Mouse (Mus musculus): ENCODE results near the gene Zfp423. TPM values are rescaled to one million over a fixed set of nuclear protein-coding genes. Genes with fewer than 3 reads are reported as not detected.

Gene Zfp423
- total and polyA plus RNA-seq, 3 experiments, result not detected

DNA sequence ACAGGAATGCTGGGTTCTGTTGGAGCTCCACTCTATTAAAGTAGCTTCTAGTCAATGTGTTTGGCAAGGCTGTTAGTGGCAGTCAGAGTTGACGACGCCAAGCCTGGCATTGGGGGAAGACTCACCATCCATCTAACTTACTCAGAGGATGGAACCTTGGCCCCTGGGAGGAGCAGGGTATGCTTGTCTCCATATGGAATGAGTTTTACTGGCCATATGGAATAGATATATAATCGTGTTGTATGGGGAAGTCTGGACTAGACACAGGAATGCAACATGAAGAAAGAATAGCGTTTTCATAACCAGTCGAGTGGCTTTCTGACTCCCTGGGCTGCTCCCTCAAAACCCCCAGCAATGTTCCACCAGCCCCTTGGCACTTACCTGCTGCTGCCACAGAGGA is 55.3 kb downstream of the Zfp423 start:
- no peak overlapping the region for H3K4me3 ChIP-seq (ENCODE audit: control insufficient read depth in 1 of 2, insufficient read depth in 1 of 2, low read depth in 2 of 2, low read length in 2 of 2)
- no peaks in the 10 kb centered on the region for H3K27me3 ChIP-seq (ENCODE audit: control insufficient read depth in 1 of 2, insufficient read depth in 2 of 2, low read length in 2 of 2)
- H3K4me1 ChIP-seq (ENCODE audit: control insufficient read depth in 1 of 2, insufficient read depth in 2 of 2, low read length in 2 of 2), result no peaks in the 10 kb centered on the region
- H3K9ac ChIP-seq (ENCODE audit: control insufficient read depth, low read depth, low read length, poor library complexity, severe bottlenecking), result no peak overlapping the region
- no peaks in the 10 kb centered on the region for H3K79me2 ChIP-seq (ENCODE audit: control insufficient read depth, insufficient read depth, low read length, poor library complexity)
- no peaks in the 10 kb centered on the region for H3K9me3 ChIP-seq (replicated peaks; ENCODE audit: insufficient read depth, low read length)
- no peak for DNase-seq (ENCODE audit: low read depth, low spot score)
- no peak for TF ChIP-seq KAT2A (conservative IDR thresholded peaks at IDR 0.05; ENCODE audit: low read depth, low read length)
- no peak for TF ChIP-seq TCF12 (IDR thresholded peaks at IDR 0.05; ENCODE audit: low read depth, low read length)
- no peak for TF ChIP-seq USF2 (IDR thresholded peaks at IDR 0.05; ENCODE audit: borderline replicate concordance in 1 of 2, insufficient read depth in 1 of 2, low read depth in 1 of 2, low read length in 2 of 2)
- no peak for TF ChIP-seq NRF1 (IDR thresholded peaks at IDR 0.05; ENCODE audit: insufficient read depth, low read depth, low read length, poor library complexity, severe bottlenecking)
- no peak for TF ChIP-seq ZKSCAN1 (IDR thresholded peaks at IDR 0.05; ENCODE audit: low read depth, low read length)
- TF ChIP-seq ZC3H11A (IDR thresholded peaks at IDR 0.05; ENCODE audit: low read depth, low read length), result no peak
- no peaks in the 10 kb centered on the region for H3K36me3 ChIP-seq (ENCODE audit: control insufficient read depth in 1 of 2, insufficient read depth in 2 of 2, low read length in 2 of 2)
- no peak overlapping the region for H3K27ac ChIP-seq (ENCODE audit: control insufficient read depth, low read depth, low read length)

DNA sequence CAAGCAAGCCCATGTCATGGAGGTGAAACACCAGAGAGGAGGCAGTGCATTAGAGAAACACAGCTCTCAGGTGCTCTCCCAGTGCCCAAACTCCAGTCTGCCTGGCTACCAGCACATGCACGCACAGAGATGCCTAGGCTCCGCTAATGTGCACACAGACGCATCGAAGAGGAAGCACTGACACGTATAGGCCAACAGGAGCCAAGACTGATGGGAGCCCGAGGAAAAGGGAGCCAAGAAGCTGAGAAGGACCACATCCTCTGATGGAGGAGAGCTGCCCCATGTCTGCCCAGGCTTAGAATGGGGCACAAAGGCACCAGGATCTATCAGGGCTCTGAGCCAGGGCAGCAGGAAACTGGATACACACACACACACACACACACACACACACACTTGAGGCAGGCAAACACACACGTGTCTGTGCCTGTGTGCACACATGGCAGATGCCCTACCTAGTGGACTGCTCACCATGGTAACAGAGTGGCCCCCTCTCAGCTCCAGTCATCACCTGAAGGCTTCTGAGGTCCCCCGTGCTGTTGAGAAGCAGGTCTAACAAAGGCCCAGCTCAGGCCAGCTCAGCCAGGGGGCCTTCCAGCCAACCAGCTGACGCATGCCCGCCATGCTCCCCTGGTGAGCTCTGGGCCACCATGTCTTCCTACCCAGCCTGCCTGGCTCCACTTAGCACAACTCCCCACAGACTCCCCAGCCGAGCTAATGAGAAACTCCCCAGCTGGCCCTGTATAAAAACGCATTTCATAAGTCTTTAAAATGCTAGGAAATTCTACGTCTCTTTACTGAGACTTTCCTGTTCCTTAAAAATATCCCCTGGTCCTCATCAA is 64.0 kb downstream of the Zfp423 start:
- DNase-seq (ENCODE audit: low read depth, low spot score), result no peak
- Histone ChIP-seq H3K27me3 (ENCODE audit: control insufficient read depth in 1 of 2, insufficient read depth in 2 of 2, low read length in 2 of 2) (no peaks in the 10 kb centered on the region), H3K9me3 (replicated peaks; ENCODE audit: insufficient read depth, low read length) (no peaks in the 10 kb centered on the region), H3K79me2 (ENCODE audit: control insufficient read depth, insufficient read depth, low read length, poor library complexity) (no peaks in the 10 kb centered on the region), H3K4me1 (ENCODE audit: control insufficient read depth in 1 of 2, insufficient read depth in 2 of 2, low read length in 2 of 2) (no peaks in the 10 kb centered on the region), H3K4me3 (ENCODE audit: control insufficient read depth in 1 of 2, insufficient read depth in 1 of 2, low read depth in 2 of 2, low read length in 2 of 2) (no peak overlapping the region), H3K36me3 (ENCODE audit: control insufficient read depth in 1 of 2, insufficient read depth in 2 of 2, low read length in 2 of 2) (no peaks in the 10 kb centered on the region), H3K9ac (ENCODE audit: control insufficient read depth, low read depth, low read length, poor library complexity, severe bottlenecking) (no peak overlapping the region), H3K27ac (ENCODE audit: control insufficient read depth, low read depth, low read length) (no peak overlapping the region)
- no peak for TF ChIP-seq POLR2A (IDR thresholded peaks at IDR 0.05; ENCODE audit: control insufficient read depth in 1 of 2, insufficient read depth in 1 of 2, low read depth in 1 of 2, low read length in 2 of 2, poor library complexity in 1 of 2)
- TF ChIP-seq GATA1 (IDR thresholded peaks at IDR 0.05; ENCODE audit: low read depth, low read length), result no peak
- TF ChIP-seq MYB (IDR thresholded peaks at IDR 0.05; ENCODE audit: low read depth, low read length), result no peak
- no peak for TF ChIP-seq POLR2AphosphoS5 (IDR thresholded peaks at IDR 0.05; ENCODE audit: borderline replicate concordance, low read depth, low read length)
- no peak for TF ChIP-seq MAZ (IDR thresholded peaks at IDR 0.05; ENCODE audit: low read depth, low read length)
- TF ChIP-seq SMC3 (IDR thresholded peaks at IDR 0.05; ENCODE audit: low read depth, low read length), result no peak
- no peak for TF ChIP-seq SIN3A (IDR thresholded peaks at IDR 0.05; ENCODE audit: low read length)
- no peak for TF ChIP-seq EP300 (IDR thresholded peaks at IDR 0.05; ENCODE audit: low read depth in 1 of 2, low read length in 2 of 2)
- TF ChIP-seq ZNF384 (IDR thresholded peaks at IDR 0.05; ENCODE audit: low read depth, low read length), result no peak
- TF ChIP-seq CHD1 (IDR thresholded peaks at IDR 0.05; ENCODE audit: low read depth, low read length), result no peak
- no peak for TF ChIP-seq RAD21 (IDR thresholded peaks at IDR 0.05; ENCODE audit: low read depth, low read length)
- TF ChIP-seq KAT2A (conservative IDR thresholded peaks at IDR 0.05; ENCODE audit: low read depth, low read length), result no peak
- no peak for TF ChIP-seq ZC3H11A (IDR thresholded peaks at IDR 0.05; ENCODE audit: low read depth, low read length)
- no peak for TF ChIP-seq ELF1 (IDR thresholded peaks at IDR 0.05; ENCODE audit: low read depth, low read length)
- TF ChIP-seq MYC (IDR thresholded peaks at IDR 0.05; ENCODE audit: low read depth, low read length), result no peak
- TF ChIP-seq JUND (IDR thresholded peaks at IDR 0.05; ENCODE audit: low read depth, low read length), result no peak
- no peak for TF ChIP-seq MEF2A (IDR thresholded peaks at IDR 0.05; ENCODE audit: extremely low read depth, insufficient replicate concordance, low read depth, low read length, poor library complexity, severe bottlenecking)
- no peak for TF ChIP-seq HCFC1 (IDR thresholded peaks at IDR 0.05; ENCODE audit: low read depth, low read length)
- no peak for TF ChIP-seq NELFE (IDR thresholded peaks at IDR 0.05; ENCODE audit: low read depth, low read length)
- no peak for TF ChIP-seq TBP (IDR thresholded peaks at IDR 0.05; ENCODE audit: low read depth, low read length)
